Mouse (Mus musculus): ENCODE measurements around the gene Exoc3l4. TPM values are rescaled to one million over a fixed set of nuclear protein-coding genes. Genes with fewer than 3 reads are reported as not detected.

Exoc3l4 gene
- total RNA-seq, 1 experiment: 5.6 TPM

GRCm38 (mm10) chr12:111437222-111437900 lies 20.5 kb downstream of the Exoc3l4 start:
- no peaks in the 10 kb centered on the region for H3K9me3 ChIP-seq (ENCODE audit: control insufficient read depth, insufficient read depth, low read depth, low read length)
- in situ Hi-C loops (cut with MboI; ENCODE audit: low sequenced_read_pairs in 2 of 2, unreplicated experiment in 2 of 2): no loop called here
- peaks cover 0 to 8% of the 10 kb centered on the region in 2 experiments; a peak in 3 of 4 replicates for H3K4me1 ChIP-seq (ENCODE audit: control insufficient read depth in 2 of 2, insufficient read depth in 2 of 2, low read length in 2 of 2, poor library complexity in 1 of 2)
- DNase-seq (ENCODE audit: low read depth, low spot score): no peak
- TF ChIP-seq ZC3H11A (IDR thresholded peaks at IDR 0.05; ENCODE audit: borderline replicate concordance, low read depth, low read length) (no peak), ZNF384 (IDR thresholded peaks at IDR 0.05; ENCODE audit: low read depth, low read length) (no peak), HCFC1 (IDR thresholded peaks at IDR 0.05; ENCODE audit: borderline replicate concordance, insufficient read depth, low read length) (no peak), CHD2 (IDR thresholded peaks at IDR 0.05; ENCODE audit: low read depth, low read length) (no peak), MAFK (IDR thresholded peaks at IDR 0.05; ENCODE audit: insufficient read depth, low read depth, low read length) (no peak)
- no peak overlapping the region for H3K27ac ChIP-seq (ENCODE audit: insufficient read depth, low read depth, low read length, poor library complexity, severe bottlenecking)
- H3K9ac ChIP-seq (ENCODE audit: insufficient read depth, low read depth, low read length, poor library complexity, severe bottlenecking): no peak overlapping the region
- no peak overlapping the region for H3K4me3 ChIP-seq (ENCODE audit: insufficient read depth in 1 of 2, low read depth in 1 of 2, low read length in 2 of 2, poor library complexity in 1 of 2, severe bottlenecking in 1 of 2)
- H3K36me3 ChIP-seq (ENCODE audit: control insufficient read depth, insufficient read depth, low read length, poor library complexity, severe bottlenecking): no peaks in the 10 kb centered on the region

GRCm38 (mm10) chr12:111438850-111439249 lies 22.0 kb downstream of the Exoc3l4 start:
- H3K4me1 ChIP-seq (ENCODE audit: control insufficient read depth in 2 of 2, insufficient read depth in 2 of 2, low read length in 2 of 2, poor library complexity in 1 of 2): peaks cover 0 to 6% of the 10 kb centered on the region in 2 experiments; a peak in 2 of 4 replicates
- no peak for DNase-seq (ENCODE audit: low read depth, low spot score)
- H3K4me3 ChIP-seq (ENCODE audit: insufficient read depth in 1 of 2, low read depth in 1 of 2, low read length in 2 of 2, poor library complexity in 1 of 2, severe bottlenecking in 1 of 2): no peak overlapping the region
- H3K9ac ChIP-seq (ENCODE audit: insufficient read depth, low read depth, low read length, poor library complexity, severe bottlenecking): no peak overlapping the region
- H3K9me3 ChIP-seq (ENCODE audit: control insufficient read depth, insufficient read depth, low read depth, low read length): no peaks in the 10 kb centered on the region
- no peak overlapping the region for H3K27ac ChIP-seq (ENCODE audit: insufficient read depth, low read depth, low read length, poor library complexity, severe bottlenecking)
- in situ Hi-C loops (cut with MboI; ENCODE audit: low sequenced_read_pairs in 2 of 2, unreplicated experiment in 2 of 2): no loop called here
- TF ChIP-seq HCFC1 (IDR thresholded peaks at IDR 0.05; ENCODE audit: borderline replicate concordance, insufficient read depth, low read length): no peak
- TF ChIP-seq ZC3H11A (IDR thresholded peaks at IDR 0.05; ENCODE audit: borderline replicate concordance, low read depth, low read length): no peak
- no peak for TF ChIP-seq ZNF384 (IDR thresholded peaks at IDR 0.05; ENCODE audit: low read depth, low read length)
- TF ChIP-seq MAFK (IDR thresholded peaks at IDR 0.05; ENCODE audit: insufficient read depth, low read depth, low read length): no peak
- TF ChIP-seq CHD2 (IDR thresholded peaks at IDR 0.05; ENCODE audit: low read depth, low read length): no peak
- H3K36me3 ChIP-seq (ENCODE audit: control insufficient read depth, insufficient read depth, low read length, poor library complexity, severe bottlenecking): no peaks in the 10 kb centered on the region

GRCm38 (mm10) chr12:111440701-111441373 lies 24.0 kb downstream of the Exoc3l4 start:
- no peaks in the 10 kb centered on the region for H3K9me3 ChIP-seq (ENCODE audit: control insufficient read depth, insufficient read depth, low read depth, low read length)
- in situ Hi-C loops (cut with MboI; ENCODE audit: low sequenced_read_pairs in 2 of 2, unreplicated experiment in 2 of 2): no loop called here
- DNase-seq (ENCODE audit: low read depth, low spot score): no peak
- H3K4me3 ChIP-seq (ENCODE audit: insufficient read depth in 1 of 2, low read depth in 1 of 2, low read length in 2 of 2, poor library complexity in 1 of 2, severe bottlenecking in 1 of 2): no peak overlapping the region
- H3K4me1 ChIP-seq (ENCODE audit: control insufficient read depth in 2 of 2, insufficient read depth in 2 of 2, low read length in 2 of 2, poor library complexity in 1 of 2): peaks cover 0 to 5% of the 10 kb centered on the region in 2 experiments; a peak in 2 of 4 replicates
- H3K9ac ChIP-seq (ENCODE audit: insufficient read depth, low read depth, low read length, poor library complexity, severe bottlenecking): no peak overlapping the region
- TF ChIP-seq HCFC1 (IDR thresholded peaks at IDR 0.05; ENCODE audit: borderline replicate concordance, insufficient read depth, low read length): no peak
- no peak for TF ChIP-seq CHD2 (IDR thresholded peaks at IDR 0.05; ENCODE audit: low read depth, low read length)
- no peak for TF ChIP-seq ZNF384 (IDR thresholded peaks at IDR 0.05; ENCODE audit: low read depth, low read length)
- TF ChIP-seq ZC3H11A (IDR thresholded peaks at IDR 0.05; ENCODE audit: borderline replicate concordance, low read depth, low read length): no peak
- no peak for TF ChIP-seq MAFK (IDR thresholded peaks at IDR 0.05; ENCODE audit: insufficient read depth, low read depth, low read length)
- H3K27ac ChIP-seq (ENCODE audit: insufficient read depth, low read depth, low read length, poor library complexity, severe bottlenecking): no peak overlapping the region
- H3K36me3 ChIP-seq (ENCODE audit: control insufficient read depth, insufficient read depth, low read length, poor library complexity, severe bottlenecking): no peaks in the 10 kb centered on the region

- H3K4me3 ChIP-seq (ENCODE audit: insufficient read depth in 1 of 2, low read depth in 1 of 2, low read length in 2 of 2, poor library complexity in 1 of 2, severe bottlenecking in 1 of 2): peak overlapping the region in 1 of 2 experiments; percentile 50; a peak in 1 of 4 replicates
- no peaks in the 10 kb centered on the region for H3K36me3 ChIP-seq (ENCODE audit: control insufficient read depth, insufficient read depth, low read length, poor library complexity, severe bottlenecking)
- DNase-seq (ENCODE audit: low read depth, low spot score): no peak
- in situ Hi-C loops (cut with MboI; ENCODE audit: low sequenced_read_pairs in 2 of 2, unreplicated experiment in 2 of 2): no loop called here
- H3K27ac ChIP-seq (ENCODE audit: insufficient read depth, low read depth, low read length, poor library complexity, severe bottlenecking): no peak overlapping the region
- no peaks in the 10 kb centered on the region for H3K9me3 ChIP-seq (ENCODE audit: control insufficient read depth, insufficient read depth, low read depth, low read length)
- TF ChIP-seq ZC3H11A (IDR thresholded peaks at IDR 0.05; ENCODE audit: borderline replicate concordance, low read depth, low read length) (no peak), ZNF384 (IDR thresholded peaks at IDR 0.05; ENCODE audit: low read depth, low read length) (no peak), HCFC1 (IDR thresholded peaks at IDR 0.05; ENCODE audit: borderline replicate concordance, insufficient read depth, low read length) (no peak), MAFK (IDR thresholded peaks at IDR 0.05; ENCODE audit: insufficient read depth, low read depth, low read length) (no peak), CHD2 (IDR thresholded peaks at IDR 0.05; ENCODE audit: low read depth, low read length) (no peak)
- peaks cover 0 to 5% of the 10 kb centered on the region in 2 experiments; a peak in 2 of 4 replicates for H3K4me1 ChIP-seq (ENCODE audit: control insufficient read depth in 2 of 2, insufficient read depth in 2 of 2, low read length in 2 of 2, poor library complexity in 1 of 2)
- no peak overlapping the region for H3K9ac ChIP-seq (ENCODE audit: insufficient read depth, low read depth, low read length, poor library complexity, severe bottlenecking)
Observed at GRCm38 (mm10) chr12:111441523-111441922, 24.7 kb downstream of the Exoc3l4 start.

Data from ES-E14 (cell line).